Mouse (Mus musculus): Measurements from ENCODE around the gene Nploc4.

DNA sequence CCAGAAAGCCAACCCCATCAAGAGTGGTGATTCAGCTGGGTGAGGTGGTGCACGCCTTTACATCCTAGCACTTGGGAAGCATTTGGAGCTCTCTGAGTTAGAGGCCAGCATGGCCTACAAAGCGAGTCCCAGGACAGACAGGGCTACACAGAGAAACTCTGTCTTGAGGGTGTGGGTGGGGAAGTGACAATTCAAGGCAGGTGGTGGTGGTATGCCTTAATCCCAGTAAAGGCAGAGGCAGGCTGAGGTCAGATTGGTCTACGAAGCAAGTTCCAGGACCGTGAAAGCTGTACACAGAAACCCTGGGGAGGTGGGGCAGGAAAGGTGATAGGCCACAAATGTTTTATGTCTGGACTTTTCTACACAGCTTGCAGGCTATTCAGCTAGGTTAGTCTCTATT lies 17.5 kb upstream of the Nploc4 start:
- TF ChIP-seq CTCF (IDR thresholded peaks at IDR 0.05; ENCODE audit: low read depth, low read length) (no peak), EP300 (IDR thresholded peaks at IDR 0.05; ENCODE audit: insufficient read depth, low read depth, low read length) (no peak)
